Mouse (Mus musculus): ENCODE measurements around the gene Olfr599. TPM values are rescaled to one million over a fixed set of nuclear protein-coding genes. Genes with fewer than 3 reads are reported as not detected.

The Olfr599 gene
- total RNA-seq (2023): not detected

DNA sequence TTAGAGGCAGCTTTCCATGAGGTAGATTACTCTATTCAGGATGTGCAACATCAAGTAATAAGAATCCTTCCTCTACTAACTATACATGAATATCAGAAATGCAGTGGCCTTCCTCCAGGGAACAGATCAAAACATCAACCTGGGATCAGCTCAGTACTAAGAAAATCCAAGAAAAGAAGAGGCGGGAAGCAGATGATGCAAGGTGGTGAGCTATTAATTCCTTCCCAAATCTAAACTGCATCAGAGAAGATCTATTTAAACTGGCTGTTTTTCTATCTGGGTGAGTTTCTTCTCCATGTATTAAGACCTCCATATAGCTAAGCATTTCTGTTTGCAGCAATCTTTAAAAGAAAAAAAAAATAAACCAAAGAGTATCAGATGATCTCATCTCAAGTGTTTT lies at the start of gene Olfr599:
Gene Olfr599, plus strand, starts transcription at position 301 of the 400 bp plus-strand sequence.

DNA sequence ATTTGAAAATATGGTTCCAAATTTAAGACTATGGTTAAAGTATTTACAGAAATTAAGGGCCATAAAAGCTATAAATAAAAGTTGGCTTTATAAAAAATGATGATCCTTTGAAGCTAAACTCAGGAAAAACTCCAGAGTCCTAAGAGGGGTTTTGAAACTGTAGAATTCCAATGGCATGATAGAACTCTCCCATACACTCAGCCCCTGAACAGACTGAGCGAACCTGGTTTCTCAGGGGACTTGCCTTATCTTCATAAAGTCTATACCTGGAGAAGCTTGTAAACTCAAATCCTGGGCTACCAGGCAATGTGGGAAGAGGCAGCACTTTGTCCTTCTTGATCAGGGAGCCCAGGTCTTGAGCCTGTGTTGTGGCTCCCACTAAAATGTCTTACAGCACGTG lies 30.4 kb upstream of the Olfr599 start, which contains the start of gene Olfr596:
Gene Olfr596, plus strand, starts transcription at position 301 of the 400 bp plus-strand sequence.

DNA sequence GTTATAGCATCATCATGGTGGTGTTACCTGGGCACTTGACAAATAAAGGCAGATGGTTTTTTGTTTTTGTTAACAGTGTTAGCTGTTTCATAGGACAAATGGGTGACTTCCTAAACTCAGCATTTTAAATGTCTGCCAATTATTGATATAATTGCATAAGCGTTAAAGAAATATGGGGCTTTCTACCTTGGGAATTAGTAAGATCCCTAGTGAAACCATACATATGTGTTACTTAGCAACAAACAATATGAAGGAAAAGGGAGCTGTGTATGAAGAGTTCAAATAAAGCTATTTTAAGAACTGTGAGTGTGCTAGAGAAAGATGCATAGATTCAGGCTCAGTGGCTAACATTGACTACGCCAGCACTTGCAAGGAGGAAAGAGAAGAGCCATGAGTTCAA lies 19.7 kb upstream of the Olfr599 start, which contains the start of gene Olfr597:
Gene Olfr597, plus strand, starts transcription at position 301 of the 400 bp plus-strand sequence.

DNA sequence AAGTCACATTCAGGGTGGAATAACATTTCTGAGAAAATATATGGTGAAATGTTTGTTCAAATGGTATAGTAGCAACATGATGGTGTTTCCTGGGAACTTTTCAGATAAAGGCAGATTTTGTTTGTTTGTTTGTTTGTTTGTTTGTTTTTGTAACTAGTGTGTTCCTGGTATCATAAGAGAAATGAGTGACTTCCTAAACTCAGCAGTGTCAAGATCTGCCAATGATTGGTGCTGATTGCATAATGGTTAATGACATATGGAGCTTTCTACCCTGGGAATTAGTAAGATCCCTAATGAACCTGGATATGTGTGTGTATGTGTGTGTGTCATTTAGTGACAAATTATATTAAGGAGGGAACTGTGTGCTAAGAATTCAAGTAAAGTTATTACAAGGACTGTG lies 12.4 kb upstream of the Olfr599 start, which contains the start of gene Olfr598:
Gene Olfr598, plus strand, starts transcription at position 301 of the 400 bp plus-strand sequence.

DNA sequence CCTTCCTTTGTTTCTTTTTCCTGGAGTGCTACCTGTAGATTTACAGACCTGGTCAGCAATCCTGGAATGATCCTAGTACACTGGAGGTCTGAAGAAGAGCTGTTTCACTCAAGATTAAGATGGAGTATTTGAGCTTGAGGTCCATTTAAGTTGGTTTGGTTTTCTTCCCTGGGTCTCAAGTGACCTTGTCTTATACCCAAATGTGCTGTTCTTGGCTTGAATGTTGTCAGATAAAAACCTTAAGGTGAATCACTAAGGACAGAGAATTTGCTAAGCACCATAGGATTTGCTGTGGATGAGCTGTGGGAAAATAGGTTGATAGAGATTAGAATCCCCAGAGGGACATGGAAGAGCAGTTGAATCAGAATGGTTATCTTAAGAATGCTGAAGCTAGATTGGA lies 13.9 kb downstream of the Olfr599 start, which contains the start of gene Olfr600:
Gene Olfr600, minus strand, starts transcription at position 101 of the 400 bp plus-strand sequence.

DNA sequence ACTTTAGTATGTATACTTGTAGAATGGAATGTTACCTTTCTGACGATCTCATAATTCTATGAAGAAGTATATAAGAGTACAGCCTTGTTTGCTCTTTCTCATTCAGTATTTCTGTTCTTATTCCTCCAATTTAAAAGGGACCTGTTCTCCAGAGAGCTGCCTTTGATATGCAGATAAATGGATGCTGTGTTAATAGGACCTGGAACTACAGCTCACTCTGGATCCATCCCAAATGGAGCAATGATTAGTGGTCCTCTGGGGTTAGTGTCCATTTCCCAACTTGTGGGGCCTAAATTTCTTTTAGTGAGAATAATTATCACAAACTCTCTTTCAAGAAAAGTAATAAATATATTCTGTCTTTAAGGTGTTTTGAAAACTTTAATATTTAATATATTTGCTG lies 26.8 kb downstream of the Olfr599 start, which contains the start of gene Olfr601:
Gene Olfr601, minus strand, starts transcription at position 101 of the 400 bp plus-strand sequence.

DNA sequence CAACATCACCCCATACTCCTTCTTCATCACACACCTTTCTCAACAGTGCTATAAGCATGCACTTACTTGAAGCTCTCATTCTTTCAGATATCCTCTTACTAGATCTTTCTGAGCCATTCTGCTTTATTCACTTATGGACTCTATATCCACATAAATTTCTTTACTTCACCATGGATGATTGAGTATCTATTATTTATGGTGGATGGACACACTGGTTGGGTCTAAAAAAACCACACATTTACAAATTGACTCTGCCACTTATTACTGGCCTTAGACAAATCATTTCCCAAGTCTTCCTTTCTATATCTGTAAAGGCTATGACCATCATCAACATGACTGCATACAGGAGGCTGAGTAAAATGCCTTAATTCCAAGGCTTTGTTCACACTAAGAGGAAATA lies 50.4 kb downstream of the Olfr599 start, which contains the start of gene Olfr603:
Gene Olfr603, minus strand, starts transcription at position 101 of the 400 bp plus-strand sequence.

Other genes with a start within 250 kb of the Olfr599 start
- gene Olfr585, start 238.2 kb upstream of the Olfr599 start, total RNA-seq (2023): not detected
- gene Olfr586, start 210.3 kb upstream of the Olfr599 start, total RNA-seq (2023): not detected
- not detected for gene Olfr588-ps1, start 195.0 kb upstream of the Olfr599 start, total RNA-seq (2023)
- gene Olfr589, start 179.6 kb upstream of the Olfr599 start, total RNA-seq (2023): not detected
- gene Olfr591, start 157.6 kb upstream of the Olfr599 start, total RNA-seq (2023): not detected
- not detected for gene Olfr592, start 151.1 kb upstream of the Olfr599 start, total RNA-seq (2023)
- gene Olfr593, start 124.1 kb upstream of the Olfr599 start, total RNA-seq (2023): not detected
- gene Olfr594, start 118.9 kb upstream of the Olfr599 start, total RNA-seq (2023): not detected
- gene Usp17ld, start 83.4 kb upstream of the Olfr599 start, total RNA-seq (2023): not detected
- not detected for gene Olfr596, start 30.3 kb upstream of the Olfr599 start, total RNA-seq (2023)
- gene Olfr597, start 19.6 kb upstream of the Olfr599 start, total RNA-seq (2023): not detected
- not detected for gene Olfr598, start 12.3 kb upstream of the Olfr599 start, total RNA-seq (2023)
- gene Olfr600, start 13.8 kb downstream of the Olfr599 start, total RNA-seq (2023): not detected
- gene Olfr601, start 26.7 kb downstream of the Olfr599 start, total RNA-seq (2023): not detected
- not detected for gene Olfr603, start 50.3 kb downstream of the Olfr599 start, total RNA-seq (2023)
- gene Usp17lc, start 79.2 kb downstream of the Olfr599 start, total RNA-seq (2023): not detected
- not detected for gene Olfr605, start 109.5 kb downstream of the Olfr599 start, total RNA-seq (2023)
- not detected for gene Olfr606, start 113.1 kb downstream of the Olfr599 start, total RNA-seq (2023)
- gene Olfr607, start 128.2 kb downstream of the Olfr599 start, total RNA-seq (2023): not detected
- not detected for gene Olfr608, start 134.0 kb downstream of the Olfr599 start, total RNA-seq (2023)
- gene Olfr609, start 162.1 kb downstream of the Olfr599 start, total RNA-seq (2023): not detected
- gene Olfr610, start 176.2 kb downstream of the Olfr599 start, total RNA-seq (2023): not detected
- gene Olfr611, start 184.9 kb downstream of the Olfr599 start, total RNA-seq (2023): not detected
- not detected for gene Olfr612, start 206.8 kb downstream of the Olfr599 start, total RNA-seq (2023)
- not detected for gene Olfr613, start 212.2 kb downstream of the Olfr599 start, total RNA-seq (2023)
- gene Olfr615, start 220.2 kb downstream of the Olfr599 start, total RNA-seq (2023): not detected
- not detected for gene Olfr616, start 233.2 kb downstream of the Olfr599 start, total RNA-seq (2023)
- not detected for gene Olfr617, start 237.1 kb downstream of the Olfr599 start, total RNA-seq (2023)